Mouse (Mus musculus) activated CD4-positive, CD25-positive, alpha-beta regulatory T cell, adult 4 months (primary cell): ENCODE data around the gene Slc35d1. TPM values are rescaled to one million over a fixed set of nuclear protein-coding genes. Genes with fewer than 3 reads are reported as not detected.
"Not testable (repeated sequence)": the region's sequence is repeated elsewhere in the genome, so short reads cannot be mapped to it uniquely, and the experiment has no call there.

Experiments used
- ATAC-seq: one replicate; pipeline ENCODE4 v1.8.0; 2017
- polyA plus RNA-seq, 2 experiments: library from polyadenylated mRNA; unstranded; fragments of 100-300 nt; shearing (Covaris generic); gene quantifications; one replicate each; pipeline ENCODE4 v1.2.1; 2017

Gene Slc35d1
- polyA plus RNA-seq, 2 experiments from 2014 or later, result 21.6 to 25.3 TPM

- no peak for ATAC-seq
These were observed 34.6 kb downstream of the Slc35d1 start for GRCm38 (mm10) chr4:103180300-103180888.

DNA sequence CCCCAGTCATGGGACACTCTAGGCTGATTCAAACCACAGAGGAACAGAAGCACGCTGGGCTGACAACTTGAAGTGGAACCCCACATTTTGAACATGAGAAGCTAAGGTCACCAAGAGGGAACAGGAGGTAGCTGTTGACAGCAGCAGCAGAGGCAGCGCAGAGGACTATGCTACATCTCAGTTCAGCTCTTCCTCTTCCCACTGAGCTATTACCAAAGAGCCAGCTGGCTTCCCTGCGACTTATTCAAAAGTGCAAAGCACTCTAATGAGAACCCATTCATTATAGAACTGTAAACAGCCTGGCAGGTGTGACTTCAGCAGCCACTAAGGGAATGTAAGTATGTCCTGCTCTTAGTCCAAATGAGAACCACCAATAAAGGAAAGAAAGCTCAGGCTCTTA, 35.4 kb downstream of the Slc35d1 start:
- ATAC-seq, result no peak

GRCm38 (mm10) chr4:103178635-103179318, 36.2 kb downstream of the Slc35d1 start:
- no peak for ATAC-seq

DNA sequence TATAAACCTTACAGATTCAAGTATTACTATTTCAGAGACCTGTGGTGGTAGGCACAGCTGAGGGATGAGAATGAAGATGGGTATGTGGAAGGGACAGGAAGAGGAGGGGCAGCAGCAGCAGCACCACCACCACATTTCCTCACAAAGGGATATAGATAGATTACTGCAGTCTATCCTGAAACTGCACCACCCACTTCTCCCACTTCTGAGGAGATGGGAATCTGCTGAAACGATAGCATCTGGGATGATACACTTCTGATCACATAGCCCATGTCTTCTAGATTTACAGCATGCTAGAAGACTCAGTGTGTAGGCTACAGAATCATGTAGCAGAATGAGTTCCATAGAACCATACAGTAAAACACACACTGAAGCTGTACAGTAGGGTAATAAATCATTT, 37.3 kb downstream of the Slc35d1 start:
- no peak for ATAC-seq

- ATAC-seq, result no peak
These were observed 41.0 kb downstream of the Slc35d1 start for GRCm38 (mm10) chr4:103174001-103174400.

GRCm38 (mm10) chr4:103173507-103173906, 41.5 kb downstream of the Slc35d1 start:
- no peak for ATAC-seq

DNA sequence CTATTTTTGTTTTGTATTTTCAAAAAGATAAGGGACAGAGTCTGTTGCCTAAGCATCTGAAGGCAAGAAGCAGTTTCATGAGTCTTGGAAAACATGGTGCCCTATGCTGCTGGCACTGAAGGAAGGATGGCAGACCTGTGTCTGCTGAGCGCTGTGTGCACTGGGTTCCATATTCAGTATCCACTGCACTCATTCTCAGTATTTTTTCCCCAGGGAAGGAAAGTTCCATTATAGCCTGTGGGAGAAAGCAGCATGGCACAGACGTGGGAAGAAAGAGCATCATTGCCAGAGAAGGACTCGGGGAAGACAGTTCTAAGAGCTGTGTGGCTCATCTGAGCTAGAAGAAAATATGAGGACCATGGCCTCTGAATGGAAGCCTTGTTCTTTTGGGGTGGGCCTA, 43.7 kb downstream of the Slc35d1 start:
- no peak for ATAC-seq

GRCm38 (mm10) chr4:103166198-103166597, 48.8 kb downstream of the Slc35d1 start:
- ATAC-seq, result not testable (repeated sequence)

DNA sequence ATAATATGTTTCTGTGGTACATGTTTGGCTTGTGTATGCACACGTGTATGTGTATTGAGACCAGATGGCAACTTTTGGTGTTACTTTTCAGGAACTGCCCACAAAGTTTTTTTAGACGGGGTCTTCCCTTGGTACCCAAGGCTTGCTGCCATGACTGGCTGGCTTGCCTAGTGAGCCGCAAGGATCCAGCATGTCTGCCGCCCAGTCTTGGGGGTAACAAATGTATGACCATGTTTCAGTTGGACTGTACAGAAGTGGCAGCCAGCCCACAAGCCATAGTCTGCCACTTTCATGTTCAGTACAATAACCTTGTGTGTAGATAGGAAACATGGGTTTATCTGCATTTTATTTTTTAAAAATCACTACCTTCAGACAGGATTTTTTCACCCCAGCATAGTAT, 56.2 kb downstream of the Slc35d1 start:
- ATAC-seq, result no peak

GRCm38 (mm10) chr4:103151946-103152345, 63.0 kb downstream of the Slc35d1 start:
- ATAC-seq, result no peak

DNA sequence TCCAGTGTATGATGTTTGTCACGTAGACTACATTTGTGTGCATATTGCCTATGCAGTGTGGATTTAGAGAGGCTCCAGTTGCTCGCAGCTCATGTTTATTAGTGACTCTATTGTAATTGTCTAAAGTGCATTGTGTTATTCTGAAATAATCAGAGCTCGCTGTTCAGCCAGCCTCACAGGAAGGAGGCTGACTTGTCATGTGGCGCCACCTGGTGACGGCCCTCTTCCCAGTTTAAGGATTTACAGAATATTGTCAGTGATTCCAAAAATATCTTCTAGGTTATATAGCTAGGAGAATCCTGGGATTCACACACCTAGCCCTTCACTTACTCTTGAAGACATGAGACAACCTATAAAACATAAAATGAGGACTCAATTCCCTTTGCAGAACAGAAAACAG, 68.6 kb downstream of the Slc35d1 start:
- peak; percentile 69 for ATAC-seq

- no peak for ATAC-seq
These were observed 78.0 kb downstream of the Slc35d1 start for GRCm38 (mm10) chr4:103136946-103137345.

DNA sequence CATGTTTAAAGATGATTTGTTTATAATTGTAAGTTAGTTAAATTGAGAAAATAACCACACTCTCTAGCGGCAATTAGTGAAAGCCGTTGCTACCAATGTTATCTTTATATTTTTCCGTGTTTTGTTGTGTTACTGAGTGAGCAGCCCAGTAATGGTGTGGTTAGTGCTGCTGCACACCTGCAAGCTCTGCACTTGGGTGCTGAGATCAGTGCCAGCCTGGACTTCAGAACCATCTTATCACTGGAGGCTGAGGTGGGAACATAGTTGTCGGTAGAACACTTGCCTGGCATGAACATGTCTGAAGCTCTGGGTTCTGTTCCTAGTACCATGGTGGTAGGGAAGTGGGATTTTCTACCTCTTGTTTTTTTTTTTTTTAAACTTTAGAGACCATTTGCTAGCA, 88.4 kb downstream of the Slc35d1 start:
- ATAC-seq, result no peak

DNA sequence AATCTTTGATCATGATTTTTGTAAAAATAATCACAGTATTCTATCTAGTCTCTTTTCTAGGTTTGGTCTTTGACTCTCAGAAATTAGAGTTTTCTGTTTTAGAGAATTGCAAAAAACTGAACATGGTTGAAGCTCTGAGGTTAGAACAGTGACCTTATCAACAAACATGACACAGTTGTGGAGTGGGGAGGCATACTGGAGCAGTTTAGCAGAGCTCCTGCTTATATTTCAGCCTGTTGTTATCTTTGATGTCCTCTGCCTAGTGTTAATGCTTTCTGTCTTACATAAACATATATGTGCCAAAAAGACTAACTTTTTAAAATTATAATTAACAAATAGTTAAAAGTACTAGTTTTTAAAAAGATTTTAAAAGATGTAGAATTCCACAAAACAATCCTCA, 91.4 kb downstream of the Slc35d1 start:
- ATAC-seq, result no peak

GRCm38 (mm10) chr4:103123086-103123485, 91.9 kb downstream of the Slc35d1 start:
- peak; percentile 34 for ATAC-seq

DNA sequence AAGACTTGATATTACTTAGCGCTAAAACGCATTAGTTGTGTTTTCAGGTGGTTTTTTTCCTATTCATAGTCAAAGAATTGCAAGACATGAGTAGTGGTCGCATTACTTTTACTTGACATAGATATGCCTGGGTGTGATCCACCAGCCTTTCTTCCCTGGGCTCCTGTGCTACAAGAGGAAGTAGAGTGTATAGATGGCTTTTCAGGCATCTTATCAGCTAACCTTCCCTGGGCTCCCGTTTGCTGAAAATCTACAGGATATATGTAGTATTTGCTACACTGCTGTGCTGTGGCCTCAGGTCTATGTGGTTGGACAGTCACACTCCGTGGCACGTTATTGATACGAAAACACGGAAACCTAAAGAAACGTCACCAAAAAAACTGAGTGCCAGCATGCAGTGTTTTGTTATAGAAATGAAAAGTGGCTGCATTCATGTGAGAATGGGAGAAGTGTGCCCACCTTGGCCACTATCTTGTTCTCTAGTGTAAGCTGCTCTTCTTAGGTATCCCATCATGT, 94.0 kb downstream of the Slc35d1 start:
- no peak for ATAC-seq

Other genes with a start within 250 kb of the Slc35d1 start
- under 1 TPM in 1 of 2 experiments, not detected in 1; 0.89 TPM for gene Tctex1d1, start 236.6 kb downstream of the Slc35d1 start, polyA plus RNA-seq
- gene Insl5, start 188.3 kb downstream of the Slc35d1 start, polyA plus RNA-seq, result not detected
- 10 to 100 TPM; 60.0 to 79.8 TPM for gene Mier1, start 100.8 kb downstream of the Slc35d1 start, polyA plus RNA-seq
- gene Wdr78, start 100.6 kb downstream of the Slc35d1 start, polyA plus RNA-seq, result 1 to 10 TPM; 1.1 to 2.9 TPM
- not detected for gene 4921539E11Rik, start 75.7 kb upstream of the Slc35d1 start, polyA plus RNA-seq
- gene Oma1, start 98.6 kb upstream of the Slc35d1 start, polyA plus RNA-seq, result 10 to 100 TPM; 23.7 to 25.4 TPM